Mouse (Mus musculus) limb, embryonic 11.5 days (tissue): Measurements from ENCODE around the gene Kremen2. TPM values are rescaled to one million over a fixed set of nuclear protein-coding genes. Genes with fewer than 3 reads are reported as not detected.

ENCODE experiments used
- ATAC-seq: fragments of 200-750 bp; cut with Nextera tagmentation; 2 replicates; pipeline ENCODE4 v1.8.0; 2017; ENCODE audit warnings: low read depth; ENCODE audit not compliant: insufficient number of reproducible peaks, low FRiP score, low TSS enrichment
- DNase-seq: peaks from one replicate; pipeline ENCODE4 v3.0.0-alpha.2; 2015; ENCODE audit warnings: low spot score
- H3K27ac ChIP-seq: fragments of 300-500 bp; sonication (generic); replicated peaks from 2 replicates; pipeline ENCODE4 v1.5.1; 2014; ENCODE audit warnings: low read depth, mild to moderate bottlenecking, low read length
- H3K27me3 ChIP-seq: fragments of 300-500 bp; sonication (generic); 2 replicates; pipeline ENCODE4 v1.6.1; 2014; ENCODE audit warnings: mild to moderate bottlenecking, low read length, mixed read lengths; ENCODE audit not compliant: control insufficient read depth, insufficient read depth
- H3K36me3 ChIP-seq: fragments of 300-500 bp; sonication (generic); 2 replicates; pipeline ENCODE4 v1.6.1; 2014; ENCODE audit warnings: mild to moderate bottlenecking, low read length, moderate library complexity, mixed read lengths; ENCODE audit not compliant: control insufficient read depth, insufficient read depth
- H3K4me1 ChIP-seq: fragments of 300-500 bp; sonication (generic); 2 replicates; pipeline ENCODE4 v1.6.1; 2014; ENCODE audit warnings: low read length, mixed read lengths; ENCODE audit not compliant: control insufficient read depth, insufficient read depth
- H3K4me2 ChIP-seq: fragments of 300-500 bp; sonication (generic); 2 replicates; pipeline ENCODE4 v1.6.1; 2014; ENCODE audit warnings: low read depth, mild to moderate bottlenecking, moderate library complexity; ENCODE audit not compliant: severe bottlenecking
- H3K4me3 ChIP-seq: fragments of 300-500 bp; sonication (generic); 2 replicates; pipeline ENCODE4 v1.5.1; 2014; ENCODE audit warnings: low read depth, low read length
- H3K9ac ChIP-seq: fragments of 300-500 bp; sonication (generic); 2 replicates; pipeline ENCODE4 v1.6.1; 2014; ENCODE audit warnings: mild to moderate bottlenecking, low read length
- H3K9me3 ChIP-seq: fragments of 300-500 bp; sonication (generic); 2 replicates; pipeline ENCODE4 v1.6.1; 2016; ENCODE audit warnings: low read length; ENCODE audit not compliant: control insufficient read depth
- WGBS: fragments of 180-500 bp; shearing (Covaris S2); extraction: QIAGEN DNeasy Blood & Tissue Kit; methylation state at CpG from one replicate; pipeline ENCODE4 v1.1.7; 2014; 5-methylcytosine and 5-hydroxymethylcytosine counted together
- polyA plus RNA-seq: library from polyadenylated mRNA; unstranded; fragments of >200 nt; fragmentation: Nextera tagmentation; extraction: Ambion mirVana; gene quantifications from 2 replicates; pipeline ENCODE4 v1.2.1, GENCODE M21; 2014

The Kremen2 gene
- polyA plus RNA-seq, 1 experiment from 2014 or later, result 14.8 TPM

- Histone ChIP-seq H3K36me3 (no peaks in the 10 kb centered on the region; the same call in none of the 2 replicates), H3K9ac (peak within 1 kb of the TSS; percentile 91), H3K27ac (peak within 1 kb of the TSS; percentile 69; the same call in 1 of the 2 replicates), H3K4me3 (peak within 1 kb of the TSS; percentile 81), H3K4me1 (peaks cover 5% of the 10 kb centered on the region), H3K27me3 (no peaks in the 10 kb centered on the region), H3K4me2 (peak within 1 kb of the TSS; percentile 52), H3K9me3 (no peaks in the 10 kb centered on the region)
- ATAC-seq, result peak; percentile 98
- peak; percentile 99 for DNase-seq
- 3% methylated on average over 58 of the region's 58 CpGs for WGBS
Measured at GRCm38 (mm10) chr17:23771284-23772218, 25.9 kb upstream of the Kremen2 start, which contains the start of gene Flywch1. Gene Flywch1 (minus strand): TSS chr17:23771602.

DNA sequence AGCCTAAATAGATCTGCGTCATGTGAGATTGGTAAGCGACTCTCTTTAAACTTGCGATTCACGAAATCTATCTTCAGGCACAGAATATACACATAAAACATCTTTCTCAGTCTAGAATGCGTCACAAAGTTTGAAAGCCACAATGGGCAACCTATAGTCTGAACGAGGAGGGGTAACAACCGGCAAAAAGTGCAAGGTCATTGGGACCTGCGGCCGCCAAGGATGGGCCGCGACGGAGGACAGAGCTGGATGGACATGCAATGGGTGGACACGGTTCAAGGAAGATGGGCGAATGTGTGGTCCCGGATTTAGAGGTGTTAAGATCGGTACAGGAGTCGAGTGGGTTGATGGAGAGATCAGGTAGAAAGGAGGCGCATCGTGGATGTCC is 25.3 kb upstream of the Kremen2 start:
- WGBS, result 1% methylated on average over 18 of the region's 19 CpGs
- Histone ChIP-seq H3K27ac (peak overlapping the region; percentile 69; the same call in 1 of the 2 replicates), H3K27me3 (no peaks in the 10 kb centered on the region), H3K4me1 (peaks cover 5% of the 10 kb centered on the region), H3K4me3 (peak overlapping the region; percentile 81), H3K9ac (peak overlapping the region; percentile 91), H3K9me3 (no peaks in the 10 kb centered on the region), H3K4me2 (peak overlapping the region; percentile 52), H3K36me3 (no peaks in the 10 kb centered on the region; the same call in 1 of the 2 replicates)
- DNase-seq (no peak), ATAC-seq (no peak; the same call in 1 of the 2 replicates)

DNA sequence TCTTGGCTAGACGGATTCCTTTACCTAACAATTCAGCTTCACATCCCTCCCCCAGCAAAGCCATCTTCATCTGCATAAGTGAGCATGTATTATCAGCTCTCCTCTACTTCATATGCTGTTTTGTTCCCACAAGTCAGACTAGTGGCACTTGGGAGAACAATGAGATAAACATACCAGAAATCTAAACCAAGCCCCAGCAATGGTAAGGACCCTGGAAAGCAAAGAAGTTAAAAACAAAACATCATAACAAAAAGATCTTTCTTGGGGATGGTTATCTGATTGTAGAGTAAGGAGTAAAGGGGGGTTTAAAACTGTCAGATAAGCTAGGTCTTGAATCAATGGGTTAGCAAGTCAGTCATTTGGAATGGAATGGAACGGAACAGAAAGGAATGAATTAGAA is 24.9 kb upstream of the Kremen2 start:
- no peaks in the 10 kb centered on the region; the same call in 1 of the 2 replicates for H3K36me3 ChIP-seq
- ATAC-seq, result no peak
- DNase-seq, result no peak
- peak overlapping the region; percentile 52 for H3K4me2 ChIP-seq
- peaks cover 5% of the 10 kb centered on the region for H3K4me1 ChIP-seq
- peak overlapping the region; percentile 91; the same call in 1 of the 2 replicates for H3K9ac ChIP-seq
- no peaks in the 10 kb centered on the region for H3K27me3 ChIP-seq
- H3K4me3 ChIP-seq, result peak overlapping the region; percentile 81
- H3K9me3 ChIP-seq, result no peaks in the 10 kb centered on the region
- WGBS, result 19% methylated on average over 2 of the region's 2 CpGs
- H3K27ac ChIP-seq, result no peak overlapping the region

GRCm38 (mm10) chr17:23762976-23763375 is 17.3 kb upstream of the Kremen2 start:
- peaks cover 23% of the 10 kb centered on the region for H3K36me3 ChIP-seq
- no peaks in the 10 kb centered on the region for H3K4me1 ChIP-seq
- ATAC-seq (no peak), DNase-seq (no peak)
- 96% methylated on average over 11 of the region's 11 CpGs for WGBS
- no peaks in the 10 kb centered on the region for H3K9me3 ChIP-seq
- H3K9ac ChIP-seq, result no peak overlapping the region
- no peak overlapping the region for H3K4me2 ChIP-seq
- H3K27me3 ChIP-seq, result no peaks in the 10 kb centered on the region
- H3K4me3 ChIP-seq, result no peak overlapping the region
- no peak overlapping the region for H3K27ac ChIP-seq

GRCm38 (mm10) chr17:23761155-23761554 is 15.5 kb upstream of the Kremen2 start:
- ATAC-seq (no peak), DNase-seq (no peak)
- Histone ChIP-seq H3K4me3 (no peak overlapping the region), H3K4me2 (no peak overlapping the region), H3K4me1 (no peaks in the 10 kb centered on the region), H3K9ac (no peak overlapping the region), H3K36me3 (peaks cover 31% of the 10 kb centered on the region), H3K27me3 (no peaks in the 10 kb centered on the region), H3K9me3 (no peaks in the 10 kb centered on the region), H3K27ac (no peak overlapping the region)
- 90% methylated on average over 3 of the region's 3 CpGs for WGBS

- Histone ChIP-seq H3K4me2 (no peak overlapping the region), H3K36me3 (peaks cover 35% of the 10 kb centered on the region), H3K9ac (no peak overlapping the region), H3K9me3 (no peaks in the 10 kb centered on the region), H3K27ac (no peak overlapping the region), H3K4me1 (no peaks in the 10 kb centered on the region), H3K27me3 (no peaks in the 10 kb centered on the region), H3K4me3 (no peak overlapping the region)
- DNase-seq (no peak), ATAC-seq (no peak)
- WGBS, result 97% methylated on average over 9 of the region's 9 CpGs
Measured at GRCm38 (mm10) chr17:23760231-23760630, 14.6 kb upstream of the Kremen2 start.

DNA sequence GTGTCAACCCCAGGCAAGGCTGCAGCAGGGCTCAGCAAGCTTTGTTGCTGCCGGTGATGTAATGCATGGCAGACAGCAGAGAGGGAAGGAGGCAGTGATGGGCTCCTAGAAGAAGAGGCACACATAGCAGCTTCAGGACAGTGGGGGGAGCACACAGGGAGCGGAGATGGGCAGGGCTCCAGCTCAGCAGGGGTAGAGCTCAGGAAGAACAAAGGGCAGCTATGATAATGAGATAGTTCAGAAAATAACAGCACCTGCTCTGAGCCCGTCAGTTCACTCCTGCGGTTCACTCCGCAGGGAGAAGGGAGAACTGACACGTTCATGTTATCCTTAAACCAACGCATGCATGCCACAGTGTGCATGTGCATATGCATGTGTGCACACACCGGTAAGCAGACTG is 13.2 kb upstream of the Kremen2 start:
- H3K27me3 ChIP-seq, result no peaks in the 10 kb centered on the region

GRCm38 (mm10) chr17:23757581-23757980 is 11.9 kb upstream of the Kremen2 start:
- no peaks in the 10 kb centered on the region for H3K9me3 ChIP-seq
- ATAC-seq (no peak), DNase-seq (no peak)
- no peak overlapping the region for H3K9ac ChIP-seq
- no peak overlapping the region for H3K27ac ChIP-seq
- H3K4me1 ChIP-seq, result no peaks in the 10 kb centered on the region
- H3K4me2 ChIP-seq, result no peak overlapping the region
- no peak overlapping the region for H3K4me3 ChIP-seq
- WGBS, result 93% methylated on average over 9 of the region's 9 CpGs
- peaks cover 40% of the 10 kb centered on the region for H3K36me3 ChIP-seq
- H3K27me3 ChIP-seq, result no peaks in the 10 kb centered on the region

More for the DNA sequence above, 13.2 kb upstream of the Kremen2 start:
- 89% methylated on average over 8 of the region's 8 CpGs for WGBS
- ATAC-seq (no peak), DNase-seq (no peak)
- Histone ChIP-seq H3K9ac (no peak overlapping the region), H3K9me3 (no peaks in the 10 kb centered on the region), H3K27ac (no peak overlapping the region), H3K4me1 (no peaks in the 10 kb centered on the region), H3K4me3 (no peak overlapping the region), H3K4me2 (no peak overlapping the region), H3K36me3 (peaks cover 35% of the 10 kb centered on the region)
